Mouse (Mus musculus) left cerebral cortex, postnatal 4 days (tissue): Measurements from ENCODE around the gene Col2a1. TPM values are rescaled to one million over a fixed set of nuclear protein-coding genes. Genes with fewer than 3 reads are reported as not detected.

Experiments used
- DNase-seq: peaks from one replicate; pipeline ENCODE4 v3.0.0-alpha.2; 2022
- intact Hi-C: fragments of 180-260 bp; cut with DNase I; formaldehyde crosslinking; loops from one replicate; pipeline ENCODE4 v1.15.1; 2025
- total RNA-seq, 2 experiments: library from RNA; stranded (reverse); gene quantifications; 2 replicates each; pipeline ENCODE4 v1.2.3; 2021

The Col2a1 gene
- total RNA-seq, 2 experiments from 2014 or later: 2.5 to 5.4 TPM

GRCm38 (mm10) chr15:97963989-97964835 lies 40.3 kb downstream of the Col2a1 start, which contains the start of gene Tmem106c:
Gene Tmem106c, plus strand, starts transcription at chr15:97964200.
- peak; percentile 94 for DNase-seq
- intact Hi-C loops: no loop called here

GRCm38 (mm10) chr15:97963329-97963988 lies 41.0 kb downstream of the Col2a1 start:
- intact Hi-C loops: no loop called here
- no peak for DNase-seq

GRCm38 (mm10) chr15:97956416-97956815 lies 48.1 kb downstream of the Col2a1 start:
- DNase-seq: no peak
- intact Hi-C loops: loop anchor here (10.0 kb wide), 1 partner anchor 102 kb away; no protein-coding TSS in a partner anchor

- DNase-seq: no peak
- intact Hi-C loops: loop anchor here (10.0 kb wide), 1 partner anchor 101 kb away; no protein-coding TSS in a partner anchor
Observed at GRCm38 (mm10) chr15:97955742-97956141, 48.8 kb downstream of the Col2a1 start.

GRCm38 (mm10) chr15:97955286-97955685 lies 49.2 kb downstream of the Col2a1 start:
- intact Hi-C loops: loop anchor here (10.0 kb wide), 1 partner anchor 100 kb away; no protein-coding TSS in a partner anchor
- DNase-seq: no peak

- no peak for DNase-seq
- intact Hi-C loops: loop anchor here (5.0 to 10.0 kb wide), 2 partner anchors 100 to 237 kb away; no protein-coding TSS in a partner anchor
Observed at GRCm38 (mm10) chr15:97954671-97955070, 49.8 kb downstream of the Col2a1 start.

GRCm38 (mm10) chr15:97952889-97953189 lies 51.7 kb downstream of the Col2a1 start:
- DNase-seq: no peak
- intact Hi-C loops: loop anchor here (5.0 to 10.0 kb wide), 2 partner anchors 98 to 236 kb away; no protein-coding TSS in a partner anchor

GRCm38 (mm10) chr15:97952137-97952888 lies 52.2 kb downstream of the Col2a1 start:
- intact Hi-C loops: loop anchor here (5.0 to 10.0 kb wide), 2 partner anchors 98 to 235 kb away; no protein-coding TSS in a partner anchor
- DNase-seq: peak; percentile 67

GRCm38 (mm10) chr15:97950240-97950639 lies 54.3 kb downstream of the Col2a1 start:
- intact Hi-C loops: loop anchor here (5.0 to 10.0 kb wide), 2 partner anchors 95 to 233 kb away; no protein-coding TSS in a partner anchor
- DNase-seq: no peak

GRCm38 (mm10) chr15:97949706-97950105 lies 54.8 kb downstream of the Col2a1 start:
- DNase-seq: no peak
- intact Hi-C loops: loop anchor here (5.0 to 10.0 kb wide), 2 partner anchors 95 to 232 kb away; no protein-coding TSS in a partner anchor

GRCm38 (mm10) chr15:97948720-97949119 lies 55.8 kb downstream of the Col2a1 start:
- DNase-seq: no peak
- intact Hi-C loops: no loop called here

- DNase-seq: no peak
- intact Hi-C loops: no loop called here
Observed at GRCm38 (mm10) chr15:97945656-97946315, 58.7 kb downstream of the Col2a1 start.

- no peak for DNase-seq
- intact Hi-C loops: no loop called here
Observed at GRCm38 (mm10) chr15:97944919-97945574, 59.4 kb downstream of the Col2a1 start.

- DNase-seq: no peak
- intact Hi-C loops: no loop called here
Observed at GRCm38 (mm10) chr15:97943356-97943755, 61.1 kb downstream of the Col2a1 start.

- intact Hi-C loops: no loop called here
- no peak for DNase-seq
Observed at GRCm38 (mm10) chr15:97942538-97942937, 62.0 kb downstream of the Col2a1 start.

- intact Hi-C loops: no loop called here
Observed at GRCm38 (mm10) chr15:97941306-97941705, 63.2 kb downstream of the Col2a1 start.

GRCm38 (mm10) chr15:97940088-97940487 lies 64.4 kb downstream of the Col2a1 start:
- DNase-seq: no peak
- intact Hi-C loops: no loop called here

More at GRCm38 (mm10) chr15:97941306-97941705, 63.2 kb downstream of the Col2a1 start:
- DNase-seq: no peak

- no peak for DNase-seq
- intact Hi-C loops: no loop called here
Observed at GRCm38 (mm10) chr15:97938580-97938979, 65.9 kb downstream of the Col2a1 start.

- no peak for DNase-seq
- intact Hi-C loops: no loop called here
Observed at GRCm38 (mm10) chr15:97932441-97932840, 72.1 kb downstream of the Col2a1 start.
